Mouse (Mus musculus): ENCODE results near the gene Iqca.

Gene Iqca

DNA sequence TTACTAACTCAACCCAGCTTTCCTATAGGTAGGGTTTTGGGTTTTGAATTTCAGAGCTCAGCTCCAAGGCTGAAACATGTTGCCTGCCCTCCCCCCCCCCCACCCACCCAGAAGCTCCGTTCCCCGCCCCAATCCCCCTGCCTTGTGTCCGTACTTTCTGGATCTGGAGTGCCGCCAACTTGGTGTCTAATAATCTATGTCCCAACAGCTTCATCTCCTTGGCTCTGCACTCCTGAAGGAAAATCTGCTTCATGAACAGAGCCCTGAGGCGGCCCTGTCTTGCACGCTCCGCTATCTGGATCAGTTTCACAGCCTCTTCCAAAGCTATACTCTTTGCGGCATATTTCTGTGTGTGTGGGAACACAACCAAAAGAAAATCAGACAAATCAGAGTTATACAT, 13.5 kb downstream of the Iqca start:
- DNase-seq (ENCODE audit: low read depth, low spot score), result no peak

DNA sequence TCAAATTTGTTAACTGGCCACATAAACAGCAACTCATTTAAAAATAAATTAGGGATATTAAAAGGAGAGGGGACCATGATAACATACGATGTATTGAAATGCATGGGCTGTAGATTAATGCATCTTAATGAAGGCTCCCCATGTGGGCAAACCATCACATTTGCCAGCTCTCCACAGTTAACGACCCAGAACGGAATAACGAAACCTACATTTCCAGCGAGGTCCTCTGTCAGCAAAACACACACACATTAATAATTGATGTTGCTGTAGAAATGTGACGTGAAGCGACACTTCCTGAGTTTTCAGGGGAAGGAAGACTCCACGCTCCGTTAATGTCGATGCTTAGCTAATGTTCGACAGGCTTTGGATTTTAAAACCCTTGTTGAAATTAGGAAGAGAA, 20.8 kb downstream of the Iqca start:
- no peak for DNase-seq (ENCODE audit: low read depth, low spot score)

DNA sequence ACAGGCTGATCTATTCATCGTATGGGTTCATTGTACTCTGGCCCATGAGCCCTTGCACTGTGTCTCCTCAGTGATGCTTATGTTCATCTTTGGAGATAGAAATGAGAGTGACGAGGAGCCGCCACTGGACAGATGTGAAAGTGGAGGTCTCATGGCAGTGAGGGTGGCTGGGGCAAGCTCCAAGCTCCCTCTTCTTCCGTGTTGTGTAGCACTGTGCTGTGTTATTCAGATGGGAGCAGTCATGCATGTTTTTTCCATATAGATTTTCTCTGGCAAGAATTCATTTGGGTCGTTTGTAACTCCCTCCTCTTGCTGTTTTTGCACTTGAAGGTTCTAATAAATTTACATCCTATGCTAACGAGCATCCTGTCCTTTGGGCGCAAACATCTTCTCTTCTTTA, 21.2 kb downstream of the Iqca start:
- DNase-seq (ENCODE audit: low read depth, low spot score), result no peak

DNA sequence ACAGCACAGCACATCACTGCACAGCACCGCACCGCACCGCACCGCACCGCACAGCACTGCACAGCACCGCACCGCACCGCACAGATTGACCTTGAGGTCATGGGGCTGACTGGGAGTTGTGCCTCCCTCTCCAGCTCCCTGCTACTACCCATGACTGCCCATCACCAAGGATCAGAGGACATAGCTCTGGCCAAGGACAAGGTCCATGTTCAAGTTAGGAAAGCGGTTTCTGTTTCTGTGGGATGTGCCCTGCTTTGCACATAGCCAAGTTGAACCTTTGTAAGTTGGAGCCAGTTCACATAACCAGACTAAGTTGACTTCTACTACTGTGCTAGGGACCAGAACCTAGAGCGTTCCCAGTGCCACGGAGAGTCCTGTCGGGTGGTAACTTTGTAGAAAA, 28.6 kb downstream of the Iqca start:
- DNase-seq (ENCODE audit: low read depth, low spot score), result no peak

DNA sequence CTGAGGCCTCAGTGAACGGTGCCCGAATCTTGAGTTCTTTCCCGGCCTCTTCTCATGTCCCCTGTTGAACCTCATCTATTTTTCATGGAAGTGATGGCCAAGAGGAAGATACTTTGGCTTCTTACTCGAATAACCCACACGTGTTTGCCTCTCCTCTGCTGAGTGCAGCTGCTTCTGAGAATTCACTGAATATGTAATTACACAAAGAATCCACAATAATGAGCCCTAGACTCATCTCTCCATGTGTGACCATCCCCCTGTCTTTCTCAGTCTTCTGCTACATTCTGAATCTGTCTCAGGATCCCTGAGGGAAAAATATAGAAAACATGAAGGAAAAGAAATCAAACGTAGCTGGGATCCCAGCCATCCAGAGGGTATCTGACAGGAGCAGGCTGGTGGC, 32.5 kb downstream of the Iqca start:
- no peak for DNase-seq (ENCODE audit: low read depth, low spot score)

DNA sequence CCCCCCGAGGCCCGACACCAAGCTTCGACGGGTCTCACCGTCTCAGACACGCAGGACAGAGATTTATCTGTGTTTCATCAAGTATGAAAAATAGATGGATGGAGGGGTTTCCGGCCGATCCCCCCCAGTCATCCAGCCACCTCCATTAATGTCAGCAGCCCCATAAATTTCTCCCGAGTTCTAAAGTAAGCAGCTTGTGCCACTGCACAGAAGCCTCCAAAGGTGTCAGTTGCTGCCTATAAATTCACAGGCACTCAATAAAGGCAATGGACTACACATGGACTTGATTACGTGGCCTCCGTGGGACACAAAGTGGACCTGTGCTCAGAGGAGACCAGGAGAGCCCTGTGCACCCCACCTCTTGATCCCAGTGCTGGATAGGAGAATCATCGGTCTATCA, 34.0 kb downstream of the Iqca start:
- no peak for DNase-seq (ENCODE audit: low read depth, low spot score)

DNA sequence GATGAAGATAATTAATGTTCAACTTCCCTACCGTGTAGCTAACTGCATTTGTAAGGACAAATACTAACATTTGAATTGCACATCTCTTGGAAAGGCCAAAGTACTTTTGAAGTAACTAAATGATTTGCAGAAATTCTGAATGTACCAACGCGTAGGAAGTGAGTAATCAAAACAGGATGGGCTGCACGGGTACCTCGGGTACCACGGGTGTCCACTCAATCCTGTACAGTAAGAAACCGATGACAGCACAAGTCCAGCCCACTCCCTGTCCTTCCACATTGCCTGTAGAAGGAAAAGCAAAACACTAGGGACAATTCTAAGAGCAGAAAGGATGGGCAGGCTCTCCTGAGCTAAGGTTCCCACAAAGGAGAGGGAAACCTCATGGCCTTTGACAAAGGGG, 36.0 kb downstream of the Iqca start:
- DNase-seq (ENCODE audit: low read depth, low spot score), result no peak

DNA sequence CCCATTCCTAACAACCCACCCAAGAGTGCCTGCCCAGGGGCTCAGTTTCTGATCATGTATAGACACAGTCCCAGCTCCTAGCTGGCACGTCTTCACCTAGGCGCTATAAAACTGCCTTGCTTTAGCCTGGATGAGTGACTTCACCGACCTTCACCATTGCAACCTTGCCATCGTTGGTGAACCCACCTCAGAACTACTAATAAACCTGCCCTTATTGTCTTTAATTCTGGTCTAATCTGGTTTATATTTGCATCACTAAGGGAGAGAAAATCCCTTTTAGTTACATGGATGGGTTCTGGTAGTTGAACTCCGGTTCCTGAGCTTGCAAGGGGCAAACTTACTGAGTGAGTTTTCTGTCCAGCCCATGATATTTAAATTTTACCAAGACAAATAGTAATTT, 38.6 kb downstream of the Iqca start:
- DNase-seq (ENCODE audit: low read depth, low spot score), result no peak

DNA sequence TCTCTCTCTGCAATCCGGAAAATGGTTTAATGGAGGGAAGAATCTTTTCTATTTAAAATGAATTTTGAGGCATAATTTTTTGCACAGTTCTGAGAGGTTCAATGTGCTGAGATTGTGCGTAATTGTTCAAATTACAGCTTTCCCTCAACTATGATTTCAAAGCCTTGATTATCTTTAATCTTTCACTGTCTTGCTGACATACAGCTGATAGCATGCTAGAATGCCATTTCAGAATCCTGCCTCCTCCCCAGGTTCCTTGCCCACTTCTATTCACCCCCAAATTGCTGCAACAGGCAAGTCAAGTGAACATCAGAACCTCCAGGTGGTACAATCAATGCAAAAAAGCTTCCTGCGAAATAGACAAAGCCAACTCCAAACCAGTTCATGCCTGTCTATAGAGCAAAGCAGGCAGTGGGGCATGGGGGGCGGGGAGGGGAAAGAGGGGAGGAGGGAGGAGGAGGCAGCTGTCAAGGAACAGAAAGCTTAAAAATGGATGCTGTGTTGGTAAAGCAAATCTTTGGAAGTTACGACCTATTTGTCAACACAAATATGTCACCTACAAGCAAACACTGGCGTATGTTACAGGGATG, 39.5 kb downstream of the Iqca start:
- no peak for DNase-seq (ENCODE audit: low read depth, low spot score)

DNA sequence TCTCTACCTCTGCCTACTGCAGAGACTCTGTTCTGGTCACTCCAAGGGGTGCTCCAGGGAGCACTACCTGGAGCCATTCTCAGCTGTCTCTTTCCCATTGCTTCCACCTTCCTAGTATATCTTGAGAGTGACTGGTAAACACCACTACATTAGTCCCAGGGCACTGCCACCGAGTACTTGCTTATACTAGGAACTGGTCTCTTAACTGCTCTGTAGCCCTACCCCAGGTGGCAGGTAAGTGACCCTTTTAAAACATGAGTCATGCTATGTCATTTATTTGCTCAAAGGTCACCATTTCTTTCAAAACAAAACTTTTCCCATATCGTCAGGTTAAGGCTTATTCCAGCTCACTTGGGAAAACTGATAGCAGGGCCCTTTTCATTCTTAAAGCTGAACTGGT, 40.5 kb downstream of the Iqca start:
- DNase-seq (ENCODE audit: low read depth, low spot score), result no peak

DNA sequence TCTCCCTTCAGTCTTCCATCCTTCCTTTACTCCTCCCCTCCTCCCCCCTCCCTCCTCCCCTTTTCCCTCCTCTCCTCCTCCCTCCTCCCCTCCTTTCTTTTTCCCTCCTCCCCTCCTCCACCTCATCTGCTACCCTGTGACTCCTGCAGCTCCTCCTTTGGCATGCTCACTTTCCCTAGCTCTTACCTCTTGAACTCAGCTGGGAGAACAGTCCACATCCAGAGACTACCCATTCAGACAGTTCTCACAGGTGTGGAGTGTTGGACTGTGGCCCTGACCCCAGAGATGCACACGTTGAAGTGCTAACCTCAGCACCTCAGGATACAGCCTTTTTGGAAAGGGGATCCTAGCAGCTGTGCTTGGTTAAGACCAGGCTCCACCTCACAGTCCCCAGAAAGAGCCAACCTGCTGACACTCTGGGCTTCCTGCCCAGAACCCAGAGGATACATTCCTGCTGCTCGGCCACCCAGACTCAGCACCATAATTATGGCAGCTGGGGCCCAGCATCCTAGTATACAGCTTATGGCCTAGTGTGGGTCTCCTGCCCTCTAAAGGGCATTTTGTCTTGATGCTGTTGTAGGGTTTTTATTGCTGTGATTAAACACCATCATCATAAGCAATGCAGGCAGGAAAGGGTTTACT, 41.9 kb downstream of the Iqca start:
- no peak for DNase-seq (ENCODE audit: low read depth, low spot score)

DNA sequence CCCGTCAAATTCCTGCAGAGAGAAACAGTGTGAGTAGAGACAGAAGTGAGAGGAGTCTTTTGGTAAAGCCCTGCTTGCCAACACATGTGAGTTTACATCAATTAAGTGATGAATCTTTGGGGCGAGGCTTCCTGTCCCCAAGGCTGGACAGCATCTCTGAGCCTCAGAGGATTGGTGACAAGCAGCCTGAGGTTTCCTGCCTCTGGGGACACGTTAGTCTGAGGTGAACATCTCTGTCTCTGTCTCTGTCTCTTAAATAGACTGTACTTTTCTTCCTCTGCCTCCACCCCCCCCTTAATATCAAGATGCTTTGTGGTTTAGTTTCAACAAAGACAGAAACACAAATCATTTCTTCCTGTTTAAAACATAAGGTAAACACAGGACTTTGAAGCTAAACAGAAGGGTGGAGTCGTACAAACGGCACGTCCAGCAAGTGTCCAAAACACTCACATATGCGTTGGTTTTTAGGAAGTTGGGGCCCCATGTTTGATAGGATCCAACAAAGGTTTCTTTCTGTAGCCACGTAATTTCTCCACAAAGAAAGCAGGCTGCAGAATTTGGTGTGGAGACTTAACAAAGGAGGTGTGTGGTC, 49.2 kb downstream of the Iqca start:
- no peak for DNase-seq (ENCODE audit: low read depth, low spot score)

DNA sequence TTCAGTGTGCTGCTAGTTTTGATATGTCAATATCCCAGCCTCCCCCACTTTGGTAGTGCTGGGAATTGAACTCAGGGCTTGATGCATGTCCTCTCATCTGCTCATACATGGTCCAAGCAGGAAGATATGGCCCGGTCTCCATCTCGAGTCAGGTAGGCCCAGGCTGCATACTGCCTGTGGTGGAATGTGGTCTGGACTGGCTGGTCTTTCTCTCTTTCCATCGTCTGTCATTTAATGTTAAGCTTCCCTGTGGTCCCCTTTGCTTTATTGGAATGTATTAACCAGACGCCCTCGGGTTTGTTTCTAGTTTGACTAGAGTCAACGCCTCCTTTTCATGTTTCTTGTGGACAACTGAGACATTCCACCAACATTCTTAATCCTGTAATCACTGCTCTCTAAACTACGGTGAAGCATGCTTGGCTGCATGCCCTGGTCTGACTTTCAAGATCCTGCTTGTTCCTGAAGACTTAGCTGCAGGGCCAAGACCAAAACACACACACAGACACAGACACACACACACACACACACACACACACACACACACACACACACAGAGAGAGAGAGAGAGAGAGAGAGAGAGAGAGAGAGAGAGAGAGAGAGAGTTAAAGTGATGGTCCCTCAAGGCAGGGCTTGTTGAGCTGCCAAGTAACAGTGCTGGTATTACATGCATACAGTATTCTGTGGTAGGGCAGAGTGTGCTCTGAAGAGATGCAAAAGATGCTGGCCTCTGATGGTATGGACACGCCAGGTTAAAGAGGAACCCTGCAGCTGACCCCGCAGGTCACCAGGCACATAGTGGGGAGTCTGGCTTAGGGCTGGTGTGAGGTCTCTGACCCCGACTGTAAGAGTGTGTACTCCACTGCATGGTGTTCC, 52.6 kb downstream of the Iqca start:
- no peak for DNase-seq (ENCODE audit: low read depth, low spot score)

DNA sequence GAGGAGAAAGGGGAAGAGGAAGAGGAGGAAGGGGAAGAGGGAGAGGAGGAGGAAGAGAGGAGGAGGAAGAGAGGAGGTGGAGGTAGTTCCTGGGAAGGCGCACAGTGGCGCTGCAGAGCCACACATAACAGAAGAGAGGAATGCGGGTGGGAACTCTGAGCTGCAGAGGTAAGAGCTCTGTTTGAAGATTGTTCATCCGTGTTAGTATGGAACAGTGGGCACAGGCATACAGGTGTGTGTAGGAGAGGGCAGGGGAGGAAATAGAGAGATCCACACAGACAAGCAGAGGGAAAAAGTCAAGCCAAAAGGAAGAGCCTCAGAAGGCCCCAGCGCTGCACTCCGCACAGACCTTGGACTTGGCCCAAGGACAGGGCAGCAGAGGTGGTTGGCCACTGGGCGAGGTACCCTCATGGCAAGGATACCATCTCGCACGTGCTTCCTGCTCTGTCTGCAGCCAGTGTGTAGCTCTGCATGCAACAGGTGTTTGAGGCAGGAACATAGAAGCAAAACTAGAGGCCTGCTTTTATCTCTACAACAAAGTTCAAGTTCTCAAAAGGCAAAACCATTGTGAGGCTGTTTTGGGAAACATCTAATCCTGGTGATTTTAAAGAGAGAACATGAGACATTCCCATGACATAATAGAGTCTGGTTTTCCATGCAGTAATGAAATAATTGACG, 60.2 kb downstream of the Iqca start:
- DNase-seq (ENCODE audit: low read depth, low spot score), result no peak

DNA sequence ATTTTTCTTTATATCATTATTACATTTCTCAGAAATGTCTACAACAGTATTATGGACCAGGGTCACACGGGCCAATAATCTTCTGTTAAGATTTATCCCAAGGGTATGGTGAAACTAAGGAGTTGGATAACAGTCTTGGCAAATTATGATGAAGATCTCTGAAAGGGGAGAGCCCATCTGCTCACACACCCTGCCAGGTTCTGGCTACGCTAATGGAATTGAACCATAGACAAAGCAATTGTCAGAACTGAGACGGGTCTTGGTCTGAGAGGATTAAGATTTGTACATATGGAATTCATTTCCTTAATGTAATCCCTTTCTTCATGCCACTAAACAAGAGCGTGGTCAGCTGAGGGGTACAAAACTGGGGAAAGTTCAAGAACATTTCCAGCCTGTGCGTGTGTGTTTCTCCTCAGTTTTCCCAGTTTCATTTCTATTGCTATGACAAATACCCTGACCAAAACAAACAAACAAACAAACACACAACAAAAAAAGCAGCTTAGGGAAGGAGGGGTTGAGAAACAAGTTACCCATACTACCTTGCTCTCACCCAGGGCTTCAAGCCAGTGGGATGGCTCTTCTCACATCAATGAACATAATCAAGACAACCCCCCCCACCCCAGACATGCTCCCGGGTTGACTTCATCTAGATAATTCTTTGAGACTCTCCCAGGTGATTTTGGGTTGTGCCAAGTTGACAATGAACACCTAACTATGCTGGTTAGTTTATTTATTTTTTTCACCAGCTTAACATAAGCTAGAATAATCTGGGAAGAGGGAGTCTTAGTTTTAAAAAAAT, 64.8 kb downstream of the Iqca start:
- no peak for DNase-seq (ENCODE audit: low read depth, low spot score)

DNA sequence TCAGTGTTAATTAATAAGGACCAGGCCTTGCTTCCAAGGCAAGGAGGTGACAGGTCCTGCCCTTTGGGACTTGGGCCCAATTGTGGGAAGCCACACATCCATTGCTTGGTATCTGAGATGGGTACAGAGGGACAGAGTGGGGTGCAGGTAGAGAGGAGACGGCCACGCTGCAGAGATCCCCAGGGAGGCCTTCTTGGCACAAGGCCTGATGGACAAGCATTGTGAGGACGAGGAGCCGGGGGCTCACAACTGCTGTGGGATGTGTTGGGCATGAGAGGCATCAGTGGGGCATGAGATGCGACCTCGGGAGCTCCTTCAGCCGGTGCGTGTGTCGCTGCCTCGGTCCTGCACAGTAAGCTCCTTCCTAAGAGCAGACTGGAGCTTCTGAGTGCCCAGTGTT, 66.7 kb downstream of the Iqca start:
- DNase-seq (ENCODE audit: low read depth, low spot score), result no peak

DNA sequence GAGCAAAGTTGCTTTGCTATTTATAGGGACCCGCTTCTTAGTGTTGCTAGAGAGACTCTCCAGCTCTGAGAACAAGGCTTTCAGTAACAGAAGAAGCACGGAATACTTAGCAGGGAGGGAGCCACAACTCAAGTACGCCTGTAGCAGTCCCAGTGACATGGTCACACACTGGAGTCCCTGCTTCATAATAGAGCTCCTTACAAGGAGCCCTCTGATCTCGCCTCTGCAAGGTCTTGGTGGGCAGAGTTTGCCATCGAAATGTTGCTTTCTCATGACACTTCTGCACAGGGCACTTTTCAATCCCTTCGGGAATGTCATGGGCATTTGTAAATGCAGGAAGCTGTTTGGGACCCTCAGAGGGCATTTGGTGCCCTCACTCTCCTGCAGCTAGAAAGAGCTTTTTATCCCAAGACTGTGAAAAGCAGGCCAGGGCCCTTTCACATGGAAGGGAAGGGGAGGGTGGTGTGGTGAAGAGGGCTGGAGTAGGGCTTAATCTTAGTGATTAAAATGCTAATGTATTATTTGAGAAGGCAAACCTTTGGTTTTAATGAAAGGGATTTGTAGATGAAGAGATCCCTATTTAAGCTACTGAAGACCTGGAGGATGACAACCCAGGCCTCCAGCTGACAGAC, 67.6 kb downstream of the Iqca start:
- no peak for DNase-seq (ENCODE audit: low read depth, low spot score)

DNA sequence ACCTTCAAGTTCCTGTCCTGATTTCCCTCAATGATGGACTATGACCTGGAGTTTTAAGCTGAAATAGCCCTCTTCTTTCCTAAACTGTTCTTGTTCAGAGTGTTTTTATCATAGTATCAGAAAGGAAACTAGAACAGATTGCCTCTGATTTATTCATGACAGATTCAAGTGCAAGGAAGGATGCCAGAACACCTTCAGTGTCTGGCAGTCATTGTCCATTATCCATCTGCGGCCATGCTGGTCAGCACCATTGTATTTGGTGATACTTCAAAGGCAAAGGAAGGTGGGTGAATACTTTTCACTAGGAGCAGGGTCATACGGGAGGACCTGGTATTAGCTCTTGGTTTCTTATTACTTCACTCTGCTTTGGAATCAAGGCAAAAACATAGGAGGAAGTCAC, 76.9 kb downstream of the Iqca start:
- DNase-seq (ENCODE audit: low read depth, low spot score), result no peak

DNA sequence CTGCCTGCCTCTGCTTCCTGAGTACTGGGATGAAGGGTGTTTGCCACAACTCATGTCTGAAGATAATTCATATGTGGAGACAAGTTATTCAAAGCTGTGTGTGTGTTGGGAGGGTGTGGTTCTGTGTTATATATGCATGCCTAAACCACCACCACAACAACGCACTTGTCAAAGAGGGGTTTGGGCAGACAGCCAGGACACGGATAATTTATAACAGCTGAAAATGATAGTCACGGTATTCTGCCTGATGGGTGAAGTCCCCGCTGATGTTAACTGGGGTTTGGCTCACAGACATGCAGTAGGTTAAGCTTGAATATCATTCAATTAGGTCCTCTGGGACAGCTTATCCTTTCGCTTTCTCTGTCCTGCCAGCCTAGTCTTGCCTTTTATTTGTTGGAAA, 78.4 kb downstream of the Iqca start:
- no peak for DNase-seq (ENCODE audit: low read depth, low spot score)

DNA sequence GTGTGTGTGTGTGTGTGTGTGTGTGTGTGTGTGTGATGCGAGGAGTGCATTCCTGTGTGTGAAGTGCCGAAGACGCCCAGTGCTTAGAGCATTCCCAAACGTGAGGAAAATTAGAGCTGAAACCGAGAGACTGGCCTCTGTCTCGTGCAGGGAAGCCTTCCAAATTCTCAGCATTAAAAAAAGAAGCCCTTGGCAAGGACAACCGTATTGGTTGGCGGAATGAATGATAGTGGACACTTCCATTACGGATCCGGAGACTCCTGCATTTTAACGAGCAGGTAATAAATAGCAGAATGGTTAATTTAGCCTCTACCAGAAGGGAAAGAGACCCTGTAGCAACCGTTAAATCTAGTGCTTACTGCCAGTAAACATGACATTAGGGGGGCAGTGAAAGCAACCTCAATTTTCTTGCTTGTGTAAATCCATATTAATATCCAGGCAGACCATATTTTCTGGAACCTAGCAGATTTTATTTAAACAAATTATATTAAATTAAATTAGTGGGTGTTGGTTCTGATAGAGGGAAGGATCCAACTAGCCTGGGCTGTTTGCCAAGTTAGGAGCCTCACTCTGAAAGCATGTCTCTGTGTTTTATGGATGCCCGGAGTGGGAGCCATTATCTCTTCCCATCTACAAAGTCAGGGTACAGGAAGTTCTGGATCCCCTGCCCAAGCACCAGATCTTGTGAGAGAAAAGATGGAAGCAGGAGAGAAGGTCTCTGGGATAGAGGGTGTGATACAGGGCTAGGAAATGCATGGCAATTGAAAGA, 81.2 kb downstream of the Iqca start:
- DNase-seq (ENCODE audit: low read depth, low spot score), result no peak

All from CD4-positive helper T cell, adult 2 months (primary cell).